Mouse (Mus musculus) left cerebral cortex, postnatal 4 days (tissue): ENCODE measurements around the gene Sorcs2. TPM values are rescaled to one million over a fixed set of nuclear protein-coding genes. Genes with fewer than 3 reads are reported as not detected.

Source experiments
- DNase-seq: peaks from one replicate; pipeline ENCODE4 v3.0.0-alpha.2; 2022
- intact Hi-C: fragments of 180-260 bp; cut with DNase I; formaldehyde crosslinking; loops from one replicate; pipeline ENCODE4 v1.15.1; 2025
- total RNA-seq, 2 experiments: library from RNA; stranded (reverse); gene quantifications; 2 replicates each; pipeline ENCODE4 v1.2.3; 2021

Gene Sorcs2
- 10 to 100 TPM; 33.9 to 35.4 TPM for total RNA-seq

GRCm38 (mm10) chr5:36397837-36398282 is at the start of gene Sorcs2:
Sorcs2 (minus strand) TSS chr5:36398139.
- peak; percentile 90 for DNase-seq
- intact Hi-C loops, result loop anchor here (2.0 to 5.0 kb wide), 3 partner anchors 76 to 415 kb away; no protein-coding TSS in a partner anchor

- intact Hi-C loops, result no loop called here
- DNase-seq, result no peak
Observed at GRCm38 (mm10) chr5:36446166-36446890, 48.4 kb upstream of the Sorcs2 start.

DNA sequence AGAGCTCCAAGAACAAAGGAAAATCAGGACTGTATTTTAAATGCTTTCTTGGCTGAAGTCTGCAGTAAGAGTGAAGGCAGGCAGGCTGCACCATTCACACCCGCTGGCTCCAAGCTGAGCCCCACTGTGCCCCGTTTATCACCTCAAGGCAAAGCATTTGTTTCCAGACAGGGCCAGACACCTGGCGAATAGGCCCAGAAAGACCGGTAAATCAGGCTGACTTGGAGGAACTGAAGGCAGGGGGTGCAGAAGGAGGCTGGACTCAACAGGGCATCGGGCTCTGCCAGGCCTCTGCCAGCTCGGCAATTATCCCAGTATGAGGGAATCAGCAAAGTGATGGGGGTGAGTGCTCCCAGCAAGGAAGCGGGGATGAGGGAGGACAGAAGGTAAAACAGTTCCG is 47.1 kb upstream of the Sorcs2 start:
- intact Hi-C loops, result no loop called here
- DNase-seq, result peak; percentile 69

GRCm38 (mm10) chr5:36444611-36445010 is 46.7 kb upstream of the Sorcs2 start:
- DNase-seq, result peak; percentile 17
- intact Hi-C loops, result no loop called here

DNA sequence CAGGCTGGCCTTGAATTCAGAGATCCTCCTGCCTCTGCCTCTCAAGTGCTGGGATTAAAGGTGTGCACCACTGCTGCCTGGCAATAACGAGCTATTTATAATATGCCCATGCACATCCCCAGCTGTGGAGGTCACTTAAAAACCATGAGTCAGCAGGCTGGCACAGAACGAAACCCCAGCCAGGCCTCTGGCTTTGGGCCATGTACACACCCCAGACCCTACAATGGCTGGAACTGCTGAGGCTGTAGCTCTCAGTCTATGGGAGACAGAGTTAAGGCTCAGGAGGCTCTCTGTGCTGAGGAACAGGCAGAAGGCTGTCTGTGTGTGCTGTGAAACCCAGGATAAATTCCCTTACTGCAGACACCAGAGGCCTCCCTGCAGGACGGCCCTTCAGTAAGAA is 42.8 kb upstream of the Sorcs2 start:
- intact Hi-C loops, result no loop called here
- no peak for DNase-seq

GRCm38 (mm10) chr5:36436858-36437257 is 38.9 kb upstream of the Sorcs2 start:
- intact Hi-C loops, result no loop called here

GRCm38 (mm10) chr5:36434398-36434967 is 36.5 kb upstream of the Sorcs2 start:
- no peak for DNase-seq
- intact Hi-C loops, result no loop called here

More at GRCm38 (mm10) chr5:36436858-36437257, 38.9 kb upstream of the Sorcs2 start:
- no peak for DNase-seq

DNA sequence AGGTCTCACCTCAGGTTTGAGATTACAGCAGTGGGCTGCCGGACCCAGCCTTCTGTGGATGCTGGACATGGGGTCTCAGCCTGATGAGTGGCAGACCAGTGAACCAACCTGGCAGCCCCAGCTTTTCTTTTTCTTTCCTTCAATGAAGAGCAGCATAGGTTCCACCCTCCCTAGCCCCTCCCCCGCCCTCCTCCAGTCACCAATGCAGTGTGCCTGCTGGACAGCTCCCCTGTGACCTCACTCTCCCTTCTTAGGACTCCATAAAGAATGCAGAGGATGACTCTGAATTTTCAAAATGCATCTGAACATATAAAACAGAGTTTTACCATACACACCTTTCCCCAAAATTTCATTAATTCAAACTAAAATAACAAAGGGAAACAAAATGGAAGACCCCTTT is 33.8 kb upstream of the Sorcs2 start:
- intact Hi-C loops, result no loop called here
- no peak for DNase-seq

GRCm38 (mm10) chr5:36429551-36429950 is 31.6 kb upstream of the Sorcs2 start:
- DNase-seq, result no peak
- intact Hi-C loops, result no loop called here

- no peak for DNase-seq
- intact Hi-C loops, result no loop called here
Observed at GRCm38 (mm10) chr5:36427831-36428230, 29.9 kb upstream of the Sorcs2 start.

GRCm38 (mm10) chr5:36426404-36426803 is 28.5 kb upstream of the Sorcs2 start:
- intact Hi-C loops, result no loop called here
- DNase-seq, result no peak

DNA sequence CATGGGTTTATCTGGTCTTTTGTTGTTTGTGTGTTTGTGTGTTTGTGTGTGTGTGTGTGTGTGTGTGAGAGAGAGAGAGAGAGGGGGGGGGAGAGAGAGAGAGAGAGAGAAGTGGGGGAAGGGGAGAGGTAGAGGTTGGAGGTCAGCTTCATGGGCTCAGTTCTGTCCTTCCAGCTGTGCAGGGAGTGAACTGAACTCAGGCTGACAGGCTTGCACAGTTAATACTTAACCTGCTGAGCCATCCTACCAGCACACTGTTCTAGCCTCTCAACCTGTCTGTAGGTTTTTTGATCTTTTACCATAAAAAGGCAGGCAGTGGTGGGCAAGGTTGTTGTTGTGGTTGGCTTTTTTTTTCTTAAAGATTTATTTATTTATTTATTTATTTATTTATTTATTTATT is 26.7 kb upstream of the Sorcs2 start:
- intact Hi-C loops, result no loop called here
- no peak for DNase-seq

DNA sequence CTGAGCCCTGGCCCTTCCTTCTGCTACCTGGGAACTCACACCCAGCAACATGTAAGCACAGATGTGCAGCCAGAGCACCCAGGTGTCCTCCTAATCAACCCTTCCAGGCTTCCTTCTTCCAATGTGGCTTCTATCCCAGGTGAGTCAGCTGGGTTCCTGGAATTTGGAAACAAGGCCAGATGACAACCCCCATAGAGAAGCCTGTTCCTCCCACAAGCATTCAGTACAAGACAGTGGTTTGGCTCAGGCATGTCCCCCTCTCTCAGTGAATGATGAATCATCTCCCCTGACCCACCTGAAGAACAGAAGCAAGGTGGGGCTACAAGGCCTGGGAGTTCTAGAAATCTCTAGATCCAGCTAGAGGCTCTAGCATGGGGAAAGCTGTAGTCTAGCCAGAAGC is 24.8 kb upstream of the Sorcs2 start:
- intact Hi-C loops, result no loop called here
- no peak for DNase-seq

DNA sequence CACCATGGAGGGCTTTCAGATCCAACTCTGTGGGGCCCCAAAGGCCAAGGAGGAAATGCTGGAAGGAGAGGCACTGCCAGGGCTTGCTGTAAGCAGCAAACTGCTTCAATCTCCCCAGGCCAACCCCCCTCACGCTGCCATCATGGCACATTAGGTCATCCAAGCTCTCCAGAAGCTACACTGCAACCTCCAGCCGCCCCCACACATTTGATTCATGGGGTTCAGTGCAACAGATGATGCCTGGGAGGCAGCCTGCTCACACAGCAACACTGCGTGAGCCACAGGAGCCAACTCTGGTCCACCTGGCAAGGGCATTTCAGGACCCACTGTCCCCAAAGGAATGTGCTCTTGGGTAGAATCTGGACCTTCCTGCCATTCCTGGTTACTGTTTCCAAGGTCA is 21.9 kb upstream of the Sorcs2 start:
- no peak for DNase-seq
- intact Hi-C loops, result no loop called here

DNA sequence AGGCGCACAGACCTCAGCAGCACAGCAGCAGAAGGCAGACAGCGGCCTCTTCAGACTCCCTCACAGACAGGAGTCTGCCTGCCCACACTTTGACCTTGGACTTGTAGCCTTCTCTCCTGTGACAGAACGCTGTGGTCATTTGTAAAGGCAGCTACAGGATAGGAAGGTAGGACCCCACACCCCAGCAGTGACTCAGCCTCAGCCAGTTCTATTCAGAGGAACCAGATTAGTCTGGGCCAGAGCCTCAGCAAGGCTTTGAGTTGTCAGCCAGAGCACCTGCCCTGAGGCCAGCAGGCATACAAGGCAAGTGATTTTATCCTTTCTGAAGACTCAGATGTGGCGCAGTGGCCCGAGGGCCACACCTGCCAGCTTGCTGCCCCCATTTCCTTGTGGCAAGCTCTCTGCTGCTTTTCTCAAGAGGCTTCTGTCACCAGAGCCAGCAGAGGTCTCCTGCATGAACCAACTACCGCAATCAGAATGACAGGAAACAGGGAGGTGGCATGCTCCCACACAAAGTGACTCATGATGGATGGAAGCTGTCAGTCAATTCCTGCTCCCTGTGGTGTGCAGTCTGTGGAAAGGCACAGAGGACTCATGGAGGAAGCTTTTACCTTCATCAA is 16.9 kb upstream of the Sorcs2 start:
- DNase-seq, result no peak
- intact Hi-C loops, result no loop called here

GRCm38 (mm10) chr5:36398463-36399364 is 775 bp upstream of the Sorcs2 start:
- intact Hi-C loops, result loop anchor here (2.0 to 5.0 kb wide), 3 partner anchors 76 to 416 kb away; no protein-coding TSS in a partner anchor
- DNase-seq, result peak; percentile 61

- DNase-seq, result peak; percentile 37
Observed at GRCm38 (mm10) chr5:36397384-36397759, 567 bp downstream of the Sorcs2 start.

GRCm38 (mm10) chr5:36396491-36397383 is 1.2 kb downstream of the Sorcs2 start:
- intact Hi-C loops, result loop anchor here (5.0 kb wide), 2 partner anchors 74 to 364 kb away; no protein-coding TSS in a partner anchor
- DNase-seq, result peak; percentile 40

More at GRCm38 (mm10) chr5:36397384-36397759, 567 bp downstream of the Sorcs2 start:
- intact Hi-C loops, result loop anchor here (5.0 kb wide), 2 partner anchors 75 to 365 kb away; no protein-coding TSS in a partner anchor

- intact Hi-C loops, result loop anchor here (5.0 kb wide), 2 partner anchors 74 to 364 kb away; no protein-coding TSS in a partner anchor
- peak; percentile 82 for DNase-seq
Observed at GRCm38 (mm10) chr5:36396011-36396410, 1.9 kb downstream of the Sorcs2 start.
